Mouse (Mus musculus) mouse trophoblast stem cell (cell line): ENCODE measurements at regions not wholly inside any gene's neighbourhood (a gene's known extent, or its start where the extent isn't known, plus 50 kb on each side); places are given as distances from the start of the nearest gene placed in this dataset.

Experiments used
- in situ Hi-C, 2 experiments: fragments of 300-500 bp; cut with MseI, MboI; formaldehyde crosslinking; loops; 2 replicates in 1 of 2; 3 replicates in 1 of 2; pipeline ENCODE4 v1.15.1; 2025

DNA sequence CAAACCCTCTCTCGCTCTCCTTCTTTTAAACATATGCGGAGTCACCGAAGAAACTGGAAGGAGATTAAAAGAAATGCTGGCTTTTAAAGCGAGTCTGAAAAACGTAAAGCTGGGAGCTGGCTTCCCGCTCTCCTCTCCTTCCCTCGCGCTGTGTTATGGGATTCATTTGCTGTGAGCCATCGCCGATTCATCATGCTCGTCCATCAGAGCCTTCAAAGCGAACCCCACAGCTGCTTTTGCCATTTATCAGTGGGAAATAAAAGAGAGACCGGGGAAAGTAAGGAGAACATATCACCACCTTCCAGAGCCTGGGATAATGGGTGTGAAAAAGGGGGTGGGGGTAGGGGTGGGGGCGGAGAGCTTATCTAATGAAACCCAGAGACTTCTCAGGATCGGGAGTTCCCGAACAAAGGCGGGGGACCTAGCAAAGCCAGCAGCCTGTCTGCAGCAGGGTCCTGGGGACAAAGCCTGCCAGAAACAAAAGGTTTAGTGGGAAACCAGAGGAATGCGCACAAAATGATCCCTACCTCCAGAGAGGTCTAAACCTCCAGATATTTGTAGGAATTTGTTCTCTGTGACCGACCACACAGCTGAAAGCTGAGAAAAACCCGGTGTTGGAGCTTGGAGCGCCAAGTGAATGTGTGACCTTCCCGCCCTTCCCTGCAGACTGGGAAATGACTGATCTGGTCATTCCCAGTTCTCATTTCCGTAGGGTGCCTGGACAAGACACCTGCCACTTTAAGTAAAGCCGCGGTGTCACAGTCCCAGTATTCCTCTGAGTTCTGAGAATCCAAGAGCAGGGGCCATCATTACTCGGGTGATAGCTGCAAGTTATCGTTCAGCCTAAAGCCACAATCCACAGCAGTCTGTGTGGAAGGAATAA lies 73.9 kb upstream of the Lrig1 start:
- in situ Hi-C loops, result no loop called here

DNA sequence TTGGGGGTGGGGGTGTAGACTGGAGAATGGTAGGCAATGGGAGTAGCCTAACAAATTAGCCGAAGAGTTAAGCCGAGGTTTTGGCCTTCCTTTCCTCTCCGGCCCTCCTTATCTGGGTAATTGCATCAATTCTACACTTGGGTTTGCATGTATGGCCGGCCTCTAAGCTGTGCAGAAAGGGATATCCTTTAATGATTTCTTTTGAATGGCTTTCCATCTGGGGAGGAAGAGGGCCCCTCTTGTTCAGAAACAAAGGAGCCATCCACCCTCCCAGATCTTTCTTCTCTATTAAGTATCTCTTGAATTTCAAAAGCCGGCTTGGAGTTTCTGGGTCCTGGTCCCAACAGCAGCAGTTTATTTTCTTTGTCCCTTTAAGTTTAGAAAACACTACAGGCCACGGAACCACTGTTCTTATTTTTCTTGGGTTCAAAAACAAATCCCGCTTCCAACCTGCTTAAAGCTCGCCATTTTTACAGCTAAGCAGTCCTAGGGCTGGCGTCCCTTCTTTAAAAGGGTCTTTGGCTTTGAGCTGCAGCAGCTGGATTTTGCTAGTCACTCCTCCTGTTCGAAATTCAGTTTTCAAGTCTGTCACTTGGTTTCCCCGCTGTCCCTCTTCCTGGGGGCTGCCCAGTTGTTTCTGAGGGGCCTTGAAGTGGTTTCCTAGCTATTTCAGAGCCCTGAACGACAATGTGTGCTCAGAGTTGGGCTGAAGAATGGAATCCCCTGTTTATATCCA lies 73.1 kb upstream of the Lrig1 start:
- in situ Hi-C loops, result no loop called here

- in situ Hi-C loops, result no loop called here
Measured at GRCm38 (mm10) chr6:94772391-94772790, 72.4 kb upstream of the Lrig1 start.

- in situ Hi-C loops, result no loop called here
Measured at GRCm38 (mm10) chr6:94768230-94768629, 68.3 kb upstream of the Lrig1 start.

DNA sequence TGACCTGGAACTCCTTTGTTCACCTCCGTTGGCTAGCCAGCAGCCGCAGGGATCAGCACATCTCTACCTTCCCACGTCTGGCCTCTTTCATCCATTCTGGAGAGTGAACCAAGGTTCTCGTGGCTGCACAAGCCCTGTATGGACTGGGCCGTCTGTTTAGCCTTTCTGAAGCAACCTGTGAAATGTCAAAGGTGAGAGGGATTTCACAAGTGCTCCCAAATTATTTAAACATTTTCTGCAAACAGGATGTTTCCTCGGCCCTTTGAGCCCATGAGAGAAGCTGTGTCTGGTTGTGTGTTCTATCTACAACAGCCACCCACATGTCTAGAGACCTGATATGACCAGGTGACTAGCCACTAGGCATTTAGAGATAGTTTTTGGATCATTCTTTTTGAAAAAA lies 65.8 kb upstream of the Lrig1 start:
- in situ Hi-C loops, result no loop called here

DNA sequence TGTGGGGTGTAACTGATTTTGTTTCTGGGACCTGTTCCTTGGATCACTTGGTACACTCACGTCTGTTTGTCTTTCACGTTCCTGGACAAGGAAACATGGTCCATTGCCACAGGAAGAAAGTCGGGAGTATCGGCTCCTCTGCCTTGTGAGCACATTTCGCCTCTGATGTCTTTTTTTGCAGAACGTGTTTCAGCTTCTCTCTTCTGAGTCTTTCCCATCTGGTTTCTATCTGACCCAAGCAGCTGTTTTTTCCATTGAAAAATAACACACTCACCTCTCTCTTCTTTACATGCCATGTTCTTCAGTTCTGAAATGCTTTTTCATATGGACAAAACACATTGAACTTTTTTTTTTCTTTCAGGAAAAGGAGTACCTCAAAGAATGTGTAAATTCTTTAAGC lies 61.4 kb upstream of the Lrig1 start:
- in situ Hi-C loops, result no loop called here

- in situ Hi-C loops, result no loop called here
Measured at GRCm38 (mm10) chr6:94760629-94761111, 60.7 kb upstream of the Lrig1 start.

- in situ Hi-C loops, result no loop called here
Measured at GRCm38 (mm10) chr6:94759649-94760048, 59.7 kb upstream of the Lrig1 start.

DNA sequence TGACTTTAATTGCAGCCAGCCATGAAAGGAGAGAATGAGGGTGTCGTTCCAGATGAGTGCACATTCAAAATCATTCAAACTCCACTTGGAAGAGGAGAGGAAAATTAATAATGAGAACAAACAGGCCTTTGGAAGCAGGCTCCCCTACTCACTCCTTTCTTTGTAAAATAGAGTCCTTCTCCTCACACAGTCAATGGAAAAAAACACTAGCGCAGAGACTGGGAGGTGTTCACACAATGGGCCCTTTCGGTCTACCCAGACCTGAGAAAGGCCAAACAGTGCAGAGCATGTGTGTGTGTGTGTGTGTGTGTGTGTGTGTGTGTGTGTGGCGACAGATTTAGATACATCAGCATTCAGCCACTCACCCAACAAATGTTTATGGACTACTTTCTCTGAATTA lies 56.0 kb upstream of the Lrig1 start:
- in situ Hi-C loops, result no loop called here

DNA sequence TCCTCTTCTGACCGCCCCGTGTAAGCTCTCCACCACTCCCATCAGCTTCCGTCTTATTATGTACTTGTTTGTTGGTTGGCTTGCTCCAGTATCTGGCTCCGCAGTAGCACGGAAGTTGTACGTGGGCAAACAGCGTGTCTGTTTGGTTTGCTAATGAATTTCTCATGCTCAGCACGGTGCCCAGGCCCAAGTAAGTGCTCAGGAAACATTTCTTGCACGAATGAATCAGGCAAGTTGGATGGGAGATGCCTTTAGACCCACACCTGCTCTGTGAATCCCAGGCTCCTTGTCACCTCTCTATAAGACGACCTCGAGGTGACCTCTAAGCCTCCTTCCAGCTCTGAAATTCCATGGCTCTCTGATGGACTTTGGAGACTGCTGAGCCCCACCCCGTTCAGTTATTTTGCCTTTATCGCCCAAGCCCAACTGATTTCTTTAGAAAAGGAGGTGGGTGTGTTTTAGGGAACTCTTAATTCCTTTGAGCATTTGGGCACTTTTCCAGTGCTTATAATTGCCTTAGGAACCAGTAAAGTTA lies 55.4 kb upstream of the Lrig1 start:
- in situ Hi-C loops, result no loop called here

GRCm38 (mm10) chr6:94754522-94754921 lies 54.6 kb upstream of the Lrig1 start:
- in situ Hi-C loops, result no loop called here

GRCm38 (mm10) chr6:94751101-94751440 lies 51.1 kb upstream of the Lrig1 start:
- in situ Hi-C loops, result no loop called here

DNA sequence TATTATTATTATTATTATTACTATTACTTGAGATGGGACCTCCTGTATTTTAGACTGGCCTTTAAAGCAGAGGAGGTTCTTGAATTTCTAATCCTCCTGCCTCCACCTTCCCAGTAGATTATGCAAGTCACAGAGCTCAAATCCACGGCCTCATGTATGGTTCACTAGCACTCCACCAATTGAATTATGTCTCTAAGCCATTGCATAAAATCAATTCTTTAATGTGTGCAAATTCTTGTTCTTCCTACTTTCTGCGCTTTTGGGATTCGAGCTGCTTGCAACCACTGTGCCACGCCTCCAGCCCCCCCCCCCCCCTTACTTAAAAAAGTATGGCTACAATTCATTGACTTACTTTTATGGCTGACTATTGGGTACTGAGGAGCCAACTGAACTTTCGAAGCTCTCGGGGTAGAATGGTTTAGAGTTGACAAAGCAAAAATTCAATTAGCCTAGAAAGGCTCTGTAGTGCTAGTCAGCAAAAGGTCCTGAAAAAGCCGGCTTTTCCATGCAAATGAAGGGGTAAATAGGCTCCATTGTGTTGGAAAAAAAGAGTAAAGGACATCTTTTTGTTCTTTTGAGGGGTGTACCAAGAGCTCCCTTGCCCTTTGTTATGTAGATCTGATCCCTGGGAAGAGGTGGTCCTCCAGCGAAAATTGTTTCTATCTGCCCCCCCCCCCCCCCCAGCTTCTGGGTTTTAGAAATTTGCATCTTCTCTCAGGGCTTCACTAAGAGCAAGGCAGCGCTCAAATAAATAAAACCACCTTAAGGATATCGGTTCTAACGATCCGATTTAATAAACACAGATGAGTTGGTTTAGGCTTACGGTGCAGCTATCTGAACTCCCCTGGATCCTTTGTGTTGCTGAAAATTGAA lies 50.5 kb upstream of the Lrig1 start:
- in situ Hi-C loops, result no loop called here
